Mouse (Mus musculus) kidney, postnatal 0 days (tissue): Measurements from ENCODE around the gene Majin. TPM values are rescaled to one million over a fixed set of nuclear protein-coding genes. Genes with fewer than 3 reads are reported as not detected.

Source experiments
- ATAC-seq: fragments of 200-750 bp; cut with Nextera tagmentation; replicated peaks from 2 replicates; pipeline ENCODE4 v1.8.0; 2017; ENCODE audit warnings: low read depth, moderate number of reproducible peaks, moderate TSS enrichment, moderate library complexity; ENCODE audit not compliant: low FRiP score
- DNase-seq: peaks from one replicate; pipeline ENCODE4 v3.0.0-alpha.2; 2016; ENCODE audit warnings: low spot score
- H3K27ac ChIP-seq: fragments of 300-500 bp; sonication (generic); 2 replicates; pipeline ENCODE4 v1.5.1; 2014; ENCODE audit warnings: mild to moderate bottlenecking
- H3K27me3 ChIP-seq: fragments of 300-500 bp; sonication (generic); 2 replicates; pipeline ENCODE4 v1.6.1; 2014; ENCODE audit warnings: low read length, mixed read lengths; ENCODE audit not compliant: insufficient read depth
- H3K36me3 ChIP-seq: fragments of 300-500 bp; sonication (generic); 2 replicates; pipeline ENCODE4 v1.6.1; 2014; ENCODE audit warnings: low read length, mixed read lengths; ENCODE audit not compliant: insufficient read depth
- H3K4me1 ChIP-seq: fragments of 300-500 bp; sonication (generic); replicated peaks from 2 replicates; pipeline ENCODE4 v1.6.1; 2014; ENCODE audit warnings: antibody characterized with exemption, low read length, mixed read lengths; ENCODE audit not compliant: insufficient read depth
- H3K4me2 ChIP-seq: fragments of 300-500 bp; sonication (generic); 2 replicates; pipeline ENCODE4 v1.6.1; 2014; ENCODE audit warnings: mild to moderate bottlenecking, low read length, moderate library complexity, mixed read lengths
- H3K4me3 ChIP-seq: fragments of 300-500 bp; sonication (generic); replicated peaks from 2 replicates; pipeline ENCODE4 v1.5.1; 2014; ENCODE audit warnings: low read depth, low read length
- H3K9ac ChIP-seq: fragments of 300-500 bp; sonication (generic); 2 replicates; pipeline ENCODE4 v1.6.1; 2014; ENCODE audit warnings: low read depth, low read length
- H3K9me3 ChIP-seq: fragments of 300-500 bp; sonication (generic); replicated peaks from 2 replicates; pipeline ENCODE4 v1.6.1; 2016; ENCODE audit warnings: low read length, inconsistent platforms, mixed read lengths
- CTCF ChIP-seq: IDR thresholded peaks from 2 replicates; pipeline ENCODE4 v1.5.1; 2016; ENCODE audit warnings: antibody characterized with exemption, low read depth, mild to moderate bottlenecking, moderate library complexity
- WGBS: fragments of 180-500 bp; shearing (Covaris S2); extraction: QIAGEN DNeasy Blood & Tissue Kit; methylation state at CpG from one replicate; pipeline ENCODE4 v1.1.7; 2014; 5-methylcytosine and 5-hydroxymethylcytosine counted together
- polyA plus RNA-seq: library from polyadenylated mRNA; unstranded; fragments of >200 nt; fragmentation: Nextera tagmentation; extraction: Ambion mirVana; gene quantifications from 2 replicates; pipeline ENCODE4 v1.2.1, GENCODE M21; 2015

Gene Majin
- not detected in 2 replicates for polyA plus RNA-seq

DNA sequence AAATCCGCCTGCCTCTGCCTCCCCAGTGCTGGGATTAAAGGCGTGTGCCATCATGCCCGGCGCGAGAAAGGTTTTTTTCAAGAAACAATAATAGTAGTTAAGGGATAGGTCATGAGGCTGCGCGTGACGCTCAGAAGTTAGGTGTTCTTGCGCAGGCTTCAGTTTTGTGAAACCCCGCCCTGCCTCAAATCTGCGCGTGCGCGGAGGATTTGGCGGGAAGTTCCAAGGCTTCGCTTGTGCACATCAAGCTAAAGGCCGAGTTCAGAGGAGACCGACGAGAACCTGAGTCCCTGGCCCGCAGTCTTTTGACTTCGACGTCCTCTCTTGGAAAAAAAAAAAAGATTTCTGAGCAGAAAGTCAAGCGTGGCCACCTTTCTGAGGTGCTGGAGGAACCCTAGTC, at the start of gene Majin:
Gene Majin (plus strand): TSS at position 258 of the 400 bp plus-strand sequence.
- no peak within 1 kb of the TSS for H3K4me2 ChIP-seq
- DNase-seq: no peak
- no peaks in the 10 kb centered on the region for H3K4me1 ChIP-seq
- H3K36me3 ChIP-seq: no peaks in the 10 kb centered on the region
- H3K9me3 ChIP-seq: no peaks in the 10 kb centered on the region
- H3K4me3 ChIP-seq: no peak within 1 kb of the TSS
- 88% methylated on average over 23 of the region's 23 CpGs for WGBS
- no peak for ATAC-seq
- TF ChIP-seq CTCF: no peak
- no peaks in the 10 kb centered on the region for H3K27me3 ChIP-seq
- H3K27ac ChIP-seq: no peak within 1 kb of the TSS
- no peak within 1 kb of the TSS for H3K9ac ChIP-seq

DNA sequence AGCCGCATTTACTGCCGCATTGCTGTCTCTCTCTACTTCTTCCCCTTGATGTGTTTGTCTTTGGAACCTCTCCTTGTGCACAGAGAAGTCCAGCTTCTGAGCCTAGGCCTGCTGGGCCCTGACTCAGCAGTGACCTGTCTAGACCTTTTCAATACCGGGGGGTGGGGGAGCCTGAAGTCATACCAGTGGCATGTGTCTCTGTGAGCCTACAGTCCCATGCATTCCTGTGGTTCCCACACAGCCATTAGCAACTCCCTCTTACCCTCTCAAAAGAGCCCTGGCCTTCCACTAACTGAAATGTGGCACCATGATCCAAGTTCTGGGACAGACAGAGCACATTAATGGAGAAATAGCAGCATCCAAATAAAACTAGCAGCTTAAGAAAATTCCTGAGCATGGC, 47.8 kb upstream of the Majin start:
- Histone ChIP-seq H3K27ac (no peak overlapping the region), H3K4me3 (no peak overlapping the region)

DNA sequence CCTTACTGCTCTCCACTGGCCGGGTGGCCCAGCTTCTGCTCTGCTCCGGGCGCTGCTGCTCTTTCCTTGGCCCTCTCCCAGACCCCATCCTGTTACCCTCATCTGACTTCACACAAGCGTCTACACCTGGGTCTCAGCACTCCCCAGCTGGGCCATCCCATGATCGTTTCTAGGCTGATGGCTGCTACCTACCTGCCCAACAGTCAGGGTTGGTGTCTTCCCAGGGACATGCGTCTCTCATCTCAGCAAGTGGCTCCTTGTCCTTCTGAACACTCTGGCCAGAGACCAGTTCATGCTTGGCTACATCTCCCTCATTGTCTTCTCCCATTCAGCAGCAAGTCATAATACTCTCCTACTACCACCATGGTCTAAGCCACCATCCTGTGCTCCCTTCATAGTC, 44.5 kb upstream of the Majin start:
- peak overlapping the region; percentile 81; the same call in 1 of the 2 replicates for H3K9ac ChIP-seq
- no peak for ATAC-seq
- 89% methylated on average over 6 of the region's 6 CpGs for WGBS
- H3K36me3 ChIP-seq: no peaks in the 10 kb centered on the region
- no peak overlapping the region for H3K4me3 ChIP-seq
- no peak for DNase-seq
- peak overlapping the region; percentile 82; the same call in 1 of the 2 replicates for H3K4me2 ChIP-seq
- H3K9me3 ChIP-seq: no peaks in the 10 kb centered on the region
- no peak for TF ChIP-seq CTCF
- peak overlapping the region; percentile 95; the same call in 1 of the 2 replicates for H3K27ac ChIP-seq
- H3K4me1 ChIP-seq: peaks cover 8% of the 10 kb centered on the region; the same call in 1 of the 2 replicates
- H3K27me3 ChIP-seq: no peaks in the 10 kb centered on the region

More for the DNA sequence above, 47.8 kb upstream of the Majin start:
- DNase-seq (no peak), ATAC-seq (no peak)
- no peak for TF ChIP-seq CTCF
- H3K36me3 ChIP-seq: no peaks in the 10 kb centered on the region
- H3K9me3 ChIP-seq: no peaks in the 10 kb centered on the region
- peaks cover 8% of the 10 kb centered on the region; the same call in 1 of the 2 replicates for H3K4me1 ChIP-seq
- H3K9ac ChIP-seq: no peak overlapping the region
- WGBS: 79% methylated on average over 3 of the region's 3 CpGs
- H3K4me2 ChIP-seq: no peak overlapping the region
- no peaks in the 10 kb centered on the region for H3K27me3 ChIP-seq

DNA sequence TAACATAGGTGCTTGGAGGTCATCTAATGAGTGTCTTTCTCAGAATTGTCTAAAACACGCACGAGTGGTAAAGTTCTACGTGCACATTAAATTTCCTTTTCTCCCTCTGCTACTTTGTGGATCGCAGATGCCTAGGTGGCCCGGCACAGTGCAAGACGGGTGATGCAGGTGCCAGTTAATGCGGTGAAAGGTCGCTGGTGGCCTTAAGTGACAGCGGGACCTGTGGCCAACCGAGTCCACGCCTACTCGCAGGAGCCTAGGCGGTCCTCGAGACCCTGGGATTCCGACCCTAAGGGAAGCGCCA, 43.9 kb upstream of the Majin start:
- Histone ChIP-seq H3K4me1 (peaks cover 8% of the 10 kb centered on the region; the same call in 1 of the 2 replicates), H3K9me3 (no peaks in the 10 kb centered on the region), H3K9ac (peak overlapping the region; percentile 81), H3K27ac (peak overlapping the region; percentile 95), H3K4me3 (peak overlapping the region; percentile 71), H3K36me3 (no peaks in the 10 kb centered on the region), H3K27me3 (no peaks in the 10 kb centered on the region), H3K4me2 (peak overlapping the region; percentile 82)
- DNase-seq (no peak), ATAC-seq (no peak)
- WGBS: 3% methylated on average over 16 of the region's 16 CpGs
- no peak for TF ChIP-seq CTCF

DNA sequence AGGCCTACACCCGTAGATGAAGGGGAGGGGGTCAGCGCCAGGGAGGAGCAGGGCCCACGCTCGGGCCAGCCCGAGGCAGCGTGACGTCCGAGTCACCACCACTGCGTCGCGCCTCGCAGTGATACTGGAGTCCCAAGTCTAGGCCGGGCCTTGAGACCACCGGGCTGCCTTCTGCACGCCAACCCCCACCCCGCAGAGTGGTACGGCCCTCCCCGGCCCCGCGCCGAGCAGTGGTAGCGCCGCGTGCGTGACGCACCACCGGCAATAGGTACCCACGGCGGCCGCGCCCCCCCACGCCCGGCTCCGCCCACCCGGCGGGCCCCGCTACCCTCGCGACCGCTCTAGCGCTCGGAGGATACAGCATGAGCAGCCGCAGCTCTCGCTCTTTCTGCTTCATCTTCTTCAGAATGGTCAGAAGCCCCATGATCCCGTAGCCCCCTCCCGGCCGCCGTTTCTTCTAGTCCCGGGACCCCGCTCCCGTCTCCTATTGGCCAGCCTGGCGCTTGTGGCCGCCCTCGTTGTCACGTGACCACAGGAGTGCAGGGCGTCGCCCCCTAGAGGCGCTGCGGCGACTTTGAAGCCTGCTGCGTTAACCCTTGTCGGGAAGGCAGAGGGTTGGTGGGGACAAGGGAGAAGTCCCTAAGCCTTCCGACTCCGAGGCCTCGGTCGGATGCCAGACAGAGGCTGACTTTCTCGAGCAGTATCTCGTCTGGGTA, 43.4 kb upstream of the Majin start, which contains the start of gene Batf2:
Gene Batf2 (plus strand): TSS at position 306 of the 716 bp plus-strand sequence.
- Histone ChIP-seq H3K36me3 (no peaks in the 10 kb centered on the region), H3K27ac (peak within 1 kb of the TSS; percentile 95), H3K4me1 (peaks cover 8% of the 10 kb centered on the region; the same call in 1 of the 2 replicates), H3K9me3 (no peaks in the 10 kb centered on the region), H3K27me3 (no peaks in the 10 kb centered on the region), H3K4me2 (peak within 1 kb of the TSS; percentile 82), H3K9ac (peak within 1 kb of the TSS; percentile 81), H3K4me3 (peak within 1 kb of the TSS; percentile 71)
- DNase-seq: peak; percentile 98
- under 1% methylated on average over 58 of the region's 68 CpGs for WGBS
- peak; percentile 78 for TF ChIP-seq CTCF
- ATAC-seq: peak; percentile 92

DNA sequence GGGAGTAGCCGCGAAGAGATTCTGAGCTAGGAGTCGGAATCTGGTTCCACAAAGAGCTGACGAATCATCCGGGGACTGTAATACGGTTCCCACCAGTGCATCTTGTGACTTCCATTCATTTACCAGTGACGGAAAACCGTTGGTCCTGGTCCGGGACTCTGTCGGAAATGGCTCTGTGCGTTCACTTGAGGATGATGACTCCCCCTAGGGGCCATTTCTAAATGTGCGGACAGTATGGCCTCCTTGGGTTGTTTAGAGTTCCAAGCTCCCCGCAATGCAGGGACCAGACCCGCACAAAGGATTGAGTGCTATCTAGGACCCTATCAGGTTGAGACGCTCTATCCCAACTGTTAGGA, 42.8 kb upstream of the Majin start, which contains the start of gene Arl2:
Gene Arl2 (minus strand): TSS at position 155 of the 356 bp plus-strand sequence.
- Histone ChIP-seq H3K27me3 (no peaks in the 10 kb centered on the region), H3K4me2 (peak within 1 kb of the TSS; percentile 82), H3K4me3 (peak within 1 kb of the TSS; percentile 71), H3K27ac (peak within 1 kb of the TSS; percentile 95), H3K4me1 (peaks cover 8% of the 10 kb centered on the region; the same call in 1 of the 2 replicates), H3K9me3 (no peaks in the 10 kb centered on the region), H3K36me3 (no peaks in the 10 kb centered on the region), H3K9ac (peak within 1 kb of the TSS; percentile 81)
- peak; percentile 43 for TF ChIP-seq CTCF
- ATAC-seq (peak; percentile 75), DNase-seq (peak; percentile 95)
- 2% methylated on average over 15 of the region's 15 CpGs for WGBS
